Mouse (Mus musculus): ENCODE results near the gene March4.

DNA sequence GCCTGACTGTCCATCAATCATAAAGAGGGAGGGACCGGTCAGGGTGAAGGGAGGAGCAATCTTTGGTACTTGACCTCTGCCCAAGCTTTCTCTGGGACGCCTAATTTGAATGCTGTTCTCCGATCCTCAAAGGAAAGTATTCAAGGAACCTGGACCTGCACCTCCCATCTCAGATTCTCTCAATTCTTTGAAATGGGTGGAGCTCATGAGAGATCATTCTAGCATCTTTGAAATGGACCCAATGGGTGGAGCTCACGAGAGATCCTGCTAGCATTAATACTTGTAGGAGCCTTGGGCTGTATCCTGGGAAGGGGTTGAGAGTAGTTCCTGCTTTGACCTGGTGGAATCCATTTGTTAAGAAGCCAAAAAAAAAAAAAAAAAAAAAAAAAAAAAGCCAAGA, 110.3 kb downstream of the March4 start:
- TF ChIP-seq ZNF384 (IDR thresholded peaks at IDR 0.05; ENCODE audit: low read depth, low read length) (no peak), HCFC1 (IDR thresholded peaks at IDR 0.05; ENCODE audit: borderline replicate concordance, insufficient read depth, low read length) (no peak), MAFK (IDR thresholded peaks at IDR 0.05; ENCODE audit: insufficient read depth, low read depth, low read length) (no peak), ZC3H11A (IDR thresholded peaks at IDR 0.05; ENCODE audit: borderline replicate concordance, low read depth, low read length) (no peak)
